ENCODE assay signal across 9 mouse cellular contexts in the genomic region with DNA sequence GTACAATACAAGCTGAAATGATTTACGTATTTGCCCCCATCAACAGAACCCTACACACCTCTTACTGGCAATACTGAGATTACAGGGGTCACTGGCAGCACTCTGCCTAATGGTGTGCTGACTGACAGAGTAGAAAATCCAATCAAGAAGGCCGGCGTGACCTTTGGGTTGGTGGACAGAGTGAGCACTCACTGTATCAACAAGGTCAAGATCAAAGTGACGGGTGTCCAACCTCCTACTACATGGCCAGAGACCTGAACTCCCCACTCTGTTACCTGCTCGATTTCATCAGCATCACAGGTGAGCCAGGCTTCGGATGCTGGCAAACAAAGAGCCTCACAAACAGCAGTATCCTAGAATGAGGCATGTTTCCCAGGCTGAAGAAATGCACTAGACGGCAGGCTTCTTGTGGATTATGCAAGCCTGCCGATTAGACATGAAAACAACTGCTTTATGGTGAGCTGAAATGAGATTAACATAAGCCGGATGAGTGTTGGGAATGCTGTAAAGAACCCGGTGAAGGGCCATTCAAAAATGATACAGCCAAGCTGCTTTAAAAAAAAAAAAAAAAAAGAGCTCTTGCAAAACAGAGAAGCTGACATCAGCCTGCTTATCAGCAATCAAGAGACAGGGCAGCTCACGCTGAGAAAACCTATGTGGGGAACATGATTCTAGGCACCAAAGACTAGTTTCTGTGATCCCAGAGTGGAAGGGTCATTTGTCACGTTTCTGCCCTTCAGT.
DNase-seq lines count a peak whose midpoint lies in the region; ATAC-seq and TF ChIP-seq lines count a peak whose summit lies in the region.
"Had no signal": no experiment of that assay in that cellular context is flagged by ENCODE, and none has a peak within 500 bp of the region (broad histone marks: within the 10 kb centered on the region; RNA-seq: fewer than 3 reads in every experiment).

No protein-coding gene starts in this region.

- no peak for DNase-seq in lung, postnatal 36 days
- DNase-seq in liver, embryonic 14.5 days (ENCODE audit: low read depth in 3 of 3, low spot score in 3 of 3), result no peak
- DNase-seq in retina, postnatal 1 day, result peak; percentile 84
- DNase-seq in gastrocnemius, postnatal 25 days, result no peak
- DNase-seq in right cerebral cortex, postnatal 36 days (ENCODE audit: low spot score in 2 of 2), result no peak
- DNase-seq in ovary, postnatal 10 days (ENCODE audit: low spot score), result no peak
- DNase-seq: heart, postnatal 4 days had no signal

- WGBS in lung, embryonic 16.5 days, result 27% methylated on average over 12 of the region's 12 CpGs
- WGBS in embryonic facial prominence, embryonic 12.5 days, result 42% methylated on average over 12 of the region's 12 CpGs
- 52% methylated on average over 12 of the region's 12 CpGs for WGBS in liver, embryonic 14.5 days (ENCODE audit: insufficient replicate concordance)

- no peaks in the 10 kb centered on the region for H3K9me3 ChIP-seq in lung, embryonic 16.5 days (ENCODE audit: control insufficient read depth, low read length)
- no peaks in the 10 kb centered on the region for H3K9me3 ChIP-seq in embryonic facial prominence, embryonic 12.5 days
- no peaks in the 10 kb centered on the region for H3K9me3 ChIP-seq in liver, embryonic 14.5 days (ENCODE audit: control insufficient read depth, low read length)

- no peaks in the 10 kb centered on the region for H3K27me3 ChIP-seq in lung, embryonic 16.5 days (ENCODE audit: control insufficient read depth, insufficient read depth, low read depth, low read length)
- H3K27me3 ChIP-seq in embryonic facial prominence, embryonic 12.5 days, result no peaks in the 10 kb centered on the region
- no peaks in the 10 kb centered on the region for H3K27me3 ChIP-seq in liver, embryonic 14.5 days (ENCODE audit: control insufficient read depth, insufficient read depth, low read length)

- no peak for TF ChIP-seq EP300 in liver, embryonic 14.5 days (IDR thresholded peaks at IDR 0.05; ENCODE audit: low read depth)

- H3K27ac ChIP-seq in lung, embryonic 16.5 days (ENCODE audit: low read length), result no peak overlapping the region; the same call in 1 of the 2 replicates
- H3K27ac ChIP-seq in embryonic facial prominence, embryonic 12.5 days, result 0 out of 2 replicates have a peak overlapping the region, but pooled peaks have one; percentile 30
- no peak overlapping the region for H3K27ac ChIP-seq in liver, embryonic 14.5 days

- no peak overlapping the region for H3K9ac ChIP-seq in lung, embryonic 16.5 days (ENCODE audit: low read length)
- H3K9ac ChIP-seq in embryonic facial prominence, embryonic 12.5 days, result no peak overlapping the region
- no peak overlapping the region for H3K9ac ChIP-seq in liver, embryonic 14.5 days (replicated peaks)

- peaks cover 2% of the 10 kb centered on the region; the same call in 1 of the 2 replicates for H3K4me1 ChIP-seq in lung, embryonic 16.5 days (replicated peaks; ENCODE audit: control insufficient read depth, insufficient read depth, low read length)
- peaks cover 8% of the 10 kb centered on the region; the same call in 1 of the 2 replicates for H3K4me1 ChIP-seq in embryonic facial prominence, embryonic 12.5 days
- peaks cover 0 to 7% of the 10 kb centered on the region in 2 experiments; a peak in 2 of 4 replicates for H3K4me1 ChIP-seq in liver, embryonic 14.5 days (replicated peaks; ENCODE audit: control insufficient read depth in 2 of 2, insufficient read depth in 2 of 2, low read length in 1 of 2)

- no peak overlapping the region for H3K4me2 ChIP-seq in lung, embryonic 16.5 days (ENCODE audit: low read depth, low read length)
- no peak overlapping the region for H3K4me2 ChIP-seq in embryonic facial prominence, embryonic 12.5 days (replicated peaks)
- no peak overlapping the region for H3K4me2 ChIP-seq in liver, embryonic 14.5 days (ENCODE audit: low read depth)

- no peaks in the 10 kb centered on the region for H3K36me3 ChIP-seq in lung, embryonic 16.5 days (ENCODE audit: control insufficient read depth, insufficient read depth, low read length)
- H3K36me3 ChIP-seq in embryonic facial prominence, embryonic 12.5 days, result no peaks in the 10 kb centered on the region
- H3K36me3 ChIP-seq in liver, embryonic 14.5 days (replicated peaks; ENCODE audit: control insufficient read depth, insufficient read depth, low read depth), result no peaks in the 10 kb centered on the region

- ATAC-seq in lung, embryonic 16.5 days (ENCODE audit: low read depth), result peak; percentile 76
- ATAC-seq in embryonic facial prominence, embryonic 12.5 days (ENCODE audit: insufficient number of reproducible peaks, insufficient read depth, low FRiP score, low TSS enrichment), result peak; percentile 62; the same call in 1 of the 2 replicates
- peak; percentile 59 for ATAC-seq in liver, embryonic 14.5 days (ENCODE audit: insufficient read depth)

- H3K4me3 ChIP-seq in lung, embryonic 16.5 days (ENCODE audit: low read length), result no peak overlapping the region
- H3K4me3 ChIP-seq in embryonic facial prominence, embryonic 12.5 days, result no peak overlapping the region
- H3K4me3 ChIP-seq in liver, embryonic 14.5 days (ENCODE audit: insufficient read depth in 1 of 2, low read depth in 2 of 2, low read length in 2 of 2), result no peak overlapping the region

- TF ChIP-seq CTCF in liver, embryonic 14.5 days (IDR thresholded peaks at IDR 0.05; ENCODE audit: low read depth), result no peak
